Mouse (Mus musculus) intestine, postnatal 0 days (tissue): Measurements from ENCODE around the gene Phex. TPM values are rescaled to one million over a fixed set of nuclear protein-coding genes. Genes with fewer than 3 reads are reported as not detected.

Source experiments
- ATAC-seq: fragments of 200-750 bp; cut with Nextera tagmentation; 2 replicates; pipeline ENCODE4 v1.8.0; 2017; ENCODE audit warnings: mild to moderate bottlenecking, moderate TSS enrichment, moderate library complexity
- H3K27ac ChIP-seq: fragments of 300-500 bp; sonication (generic); 2 replicates; pipeline ENCODE4 v1.5.1; 2014; ENCODE audit warnings: mild to moderate bottlenecking, low read depth, low read length, moderate library complexity
- H3K27me3 ChIP-seq: fragments of 300-500 bp; sonication (generic); replicated peaks from 2 replicates; pipeline ENCODE4 v1.6.1; 2014; ENCODE audit warnings: low read length, mixed read lengths; ENCODE audit not compliant: control insufficient read depth, insufficient read depth
- H3K36me3 ChIP-seq: fragments of 300-500 bp; sonication (generic); 2 replicates; pipeline ENCODE4 v1.6.1; 2014; ENCODE audit warnings: mild to moderate bottlenecking, moderate library complexity; ENCODE audit not compliant: control insufficient read depth, insufficient read depth
- H3K4me1 ChIP-seq: fragments of 300-500 bp; sonication (generic); replicated peaks from 2 replicates; pipeline ENCODE4 v1.6.1; 2014; ENCODE audit warnings: antibody characterized with exemption, low read length, mixed read lengths; ENCODE audit not compliant: control insufficient read depth, insufficient read depth
- H3K4me2 ChIP-seq: fragments of 300-500 bp; sonication (generic); replicated peaks from 2 replicates; pipeline ENCODE4 v1.6.1; 2014; ENCODE audit warnings: low read depth, mild to moderate bottlenecking, moderate library complexity
- H3K4me3 ChIP-seq: fragments of 300-500 bp; sonication (generic); 2 replicates; pipeline ENCODE4 v1.5.1; 2014; ENCODE audit warnings: low read depth, low read length
- H3K9ac ChIP-seq: fragments of 300-500 bp; sonication (generic); 2 replicates; pipeline ENCODE4 v1.6.1; 2014; ENCODE audit warnings: mild to moderate bottlenecking, low read depth, low read length
- H3K9me3 ChIP-seq: fragments of 300-500 bp; sonication (generic); 2 replicates; pipeline ENCODE4 v1.6.1; 2016; ENCODE audit warnings: mixed run types; ENCODE audit not compliant: control insufficient read depth
- CTCF ChIP-seq: sonication (generic); IDR thresholded peaks from 2 replicates; pipeline ENCODE4 v1.5.1; 2016; ENCODE audit warnings: low read depth, mild to moderate bottlenecking, control low read depth, antibody characterized with exemption, moderate library complexity
- WGBS: fragments of 180-500 bp; shearing (Covaris S2); extraction: QIAGEN DNeasy Blood & Tissue Kit; methylation state at CpG from one replicate; pipeline ENCODE4 v1.1.7; 2014; 5-methylcytosine and 5-hydroxymethylcytosine counted together
- polyA plus RNA-seq: library from polyadenylated mRNA; unstranded; fragments of >200 nt; fragmentation: Nextera tagmentation; extraction: Ambion mirVana; gene quantifications from 2 replicates; pipeline ENCODE4 v1.2.1, GENCODE M21; 2015

Gene Phex
- polyA plus RNA-seq, 1 experiment from 2014 or later: not detected

GRCm38 (mm10) chrX:157404919-157405318, 10.2 kb downstream of the Phex start:
- no peak overlapping the region for H3K9ac ChIP-seq
- 73% methylated on average over 6 of the region's 6 CpGs for WGBS
- no peaks in the 10 kb centered on the region for H3K4me1 ChIP-seq
- H3K27ac ChIP-seq: no peak overlapping the region
- TF ChIP-seq CTCF: no peak
- H3K4me3 ChIP-seq: no peak overlapping the region
- no peak overlapping the region for H3K4me2 ChIP-seq
- no peaks in the 10 kb centered on the region for H3K27me3 ChIP-seq
- no peaks in the 10 kb centered on the region for H3K9me3 ChIP-seq
- no peak for ATAC-seq
- no peaks in the 10 kb centered on the region for H3K36me3 ChIP-seq

GRCm38 (mm10) chrX:157391241-157391640, 23.9 kb downstream of the Phex start:
- 45% methylated on average over 2 of the region's 2 CpGs for WGBS
- Histone ChIP-seq H3K27me3 (no peaks in the 10 kb centered on the region), H3K4me3 (no peak overlapping the region), H3K27ac (no peak overlapping the region), H3K9ac (no peak overlapping the region), H3K4me1 (no peaks in the 10 kb centered on the region), H3K4me2 (no peak overlapping the region), H3K9me3 (no peaks in the 10 kb centered on the region), H3K36me3 (no peaks in the 10 kb centered on the region)
- ATAC-seq: no peak
- no peak for TF ChIP-seq CTCF

GRCm38 (mm10) chrX:157390102-157390501, 25.0 kb downstream of the Phex start:
- no peak for TF ChIP-seq CTCF

GRCm38 (mm10) chrX:157388419-157388818, 26.7 kb downstream of the Phex start:
- Histone ChIP-seq H3K4me2 (no peak overlapping the region), H3K4me1 (no peaks in the 10 kb centered on the region), H3K9me3 (no peaks in the 10 kb centered on the region), H3K9ac (no peak overlapping the region), H3K36me3 (no peaks in the 10 kb centered on the region), H3K4me3 (no peak overlapping the region), H3K27ac (no peak overlapping the region), H3K27me3 (no peaks in the 10 kb centered on the region)
- TF ChIP-seq CTCF: no peak
- no peak for ATAC-seq
- WGBS: 90% methylated on average over 3 of the region's 3 CpGs

More at GRCm38 (mm10) chrX:157390102-157390501, 25.0 kb downstream of the Phex start:
- no peaks in the 10 kb centered on the region for H3K36me3 ChIP-seq
- no peak for ATAC-seq
- no peak overlapping the region for H3K9ac ChIP-seq
- 81% methylated on average over 6 of the region's 6 CpGs for WGBS
- H3K27ac ChIP-seq: no peak overlapping the region
- no peaks in the 10 kb centered on the region for H3K4me1 ChIP-seq
- no peaks in the 10 kb centered on the region for H3K9me3 ChIP-seq
- no peaks in the 10 kb centered on the region for H3K27me3 ChIP-seq
- H3K4me2 ChIP-seq: no peak overlapping the region
- no peak overlapping the region for H3K4me3 ChIP-seq

- Histone ChIP-seq H3K9ac (no peak overlapping the region), H3K36me3 (no peaks in the 10 kb centered on the region), H3K27me3 (no peaks in the 10 kb centered on the region), H3K4me3 (no peak overlapping the region), H3K4me2 (no peak overlapping the region), H3K4me1 (no peaks in the 10 kb centered on the region), H3K27ac (no peak overlapping the region), H3K9me3 (no peaks in the 10 kb centered on the region)
- WGBS: 85% methylated on average over 5 of the region's 5 CpGs
- no peak for TF ChIP-seq CTCF
- ATAC-seq: no peak
Measured at GRCm38 (mm10) chrX:157387025-157387424, 28.1 kb downstream of the Phex start.

- ATAC-seq: no peak
- Histone ChIP-seq H3K4me2 (no peak overlapping the region), H3K9me3 (no peaks in the 10 kb centered on the region), H3K36me3 (no peaks in the 10 kb centered on the region), H3K4me1 (no peaks in the 10 kb centered on the region), H3K27me3 (no peaks in the 10 kb centered on the region), H3K4me3 (no peak overlapping the region), H3K27ac (no peak overlapping the region), H3K9ac (no peak overlapping the region)
- TF ChIP-seq CTCF: peak; percentile 32
- WGBS: 63% methylated on average over 10 of the region's 10 CpGs
Measured at GRCm38 (mm10) chrX:157378822-157379221, 36.3 kb downstream of the Phex start.

GRCm38 (mm10) chrX:157377456-157377855, 37.7 kb downstream of the Phex start:
- H3K4me3 ChIP-seq: no peak overlapping the region
- no peak overlapping the region for H3K4me2 ChIP-seq
- H3K9ac ChIP-seq: no peak overlapping the region
- no peaks in the 10 kb centered on the region for H3K4me1 ChIP-seq
- TF ChIP-seq CTCF: no peak
- no peaks in the 10 kb centered on the region for H3K9me3 ChIP-seq
- H3K36me3 ChIP-seq: no peaks in the 10 kb centered on the region
- H3K27ac ChIP-seq: no peak overlapping the region
- 57% methylated on average over 1 of the region's 1 CpGs for WGBS
- ATAC-seq: no peak
- H3K27me3 ChIP-seq: no peaks in the 10 kb centered on the region
